Mouse (Mus musculus): Measurements from ENCODE around the gene Ssh1.

Gene Ssh1

DNA sequence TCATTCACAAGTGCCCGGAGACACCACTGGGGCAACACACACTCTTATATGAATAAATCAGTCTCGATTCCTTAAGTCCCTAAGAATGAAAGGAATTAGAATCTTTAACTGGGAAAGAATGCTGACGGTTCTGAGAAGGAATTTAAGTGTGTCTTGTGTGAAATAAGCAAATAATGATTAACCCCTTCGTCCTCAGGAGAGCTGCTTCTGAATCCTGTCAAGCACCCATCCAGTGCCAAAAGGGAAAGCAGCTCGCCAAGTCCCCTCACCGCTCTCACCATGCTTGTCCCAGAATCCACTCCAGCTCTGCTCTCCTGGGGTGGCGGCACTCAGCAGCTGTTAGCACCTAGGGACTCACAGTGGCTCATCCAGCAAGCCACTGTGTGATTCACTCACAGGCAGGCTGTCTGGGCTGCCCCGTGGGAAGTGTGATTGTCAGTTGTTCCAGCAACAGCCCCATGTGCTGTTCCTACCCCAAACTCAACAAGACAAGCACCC is 92.6 kb downstream of the Ssh1 start:
- in situ Hi-C loops (cut with MboI, MseI) = no loop called here

DNA sequence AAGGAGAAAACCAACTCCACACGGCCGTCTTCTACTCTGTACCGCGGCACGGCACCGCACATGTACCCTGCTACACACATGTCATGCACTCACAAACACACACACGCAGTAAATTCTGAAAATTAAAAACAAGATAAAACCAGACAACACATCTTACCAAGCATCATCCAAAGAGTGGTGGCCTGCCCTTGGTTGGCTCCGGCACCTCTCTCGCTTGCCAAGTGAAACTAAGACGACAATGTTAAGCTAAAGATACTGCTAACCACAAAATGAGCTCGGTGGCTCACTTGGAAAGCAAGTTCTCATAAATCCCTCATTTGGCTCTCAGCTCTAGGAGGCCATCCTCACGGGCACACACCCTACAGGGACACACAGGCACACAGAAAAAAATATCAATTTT is 94.2 kb downstream of the Ssh1 start:
- in situ Hi-C loops (cut with MboI, MseI) = no loop called here

DNA sequence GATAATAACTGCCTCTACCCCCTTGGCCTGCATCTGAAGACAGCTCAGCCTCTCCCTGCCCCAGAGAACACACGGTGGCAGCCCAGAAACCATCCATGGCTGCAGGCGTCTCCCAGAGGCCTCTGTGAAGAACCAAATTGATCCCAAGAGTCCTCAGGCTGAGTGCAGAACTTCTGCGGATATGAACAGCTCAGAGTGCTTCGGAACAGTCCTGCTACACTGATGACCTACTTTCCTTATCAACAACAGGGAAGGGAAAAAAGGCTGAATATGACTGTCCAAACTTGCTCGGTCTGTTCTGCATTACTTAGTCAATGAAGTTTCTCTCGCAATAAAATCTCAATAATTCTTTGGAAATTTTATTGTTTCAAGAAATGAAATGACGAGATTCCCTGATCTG is 101.7 kb downstream of the Ssh1 start:
- in situ Hi-C loops (cut with MboI, MseI) = no loop called here

DNA sequence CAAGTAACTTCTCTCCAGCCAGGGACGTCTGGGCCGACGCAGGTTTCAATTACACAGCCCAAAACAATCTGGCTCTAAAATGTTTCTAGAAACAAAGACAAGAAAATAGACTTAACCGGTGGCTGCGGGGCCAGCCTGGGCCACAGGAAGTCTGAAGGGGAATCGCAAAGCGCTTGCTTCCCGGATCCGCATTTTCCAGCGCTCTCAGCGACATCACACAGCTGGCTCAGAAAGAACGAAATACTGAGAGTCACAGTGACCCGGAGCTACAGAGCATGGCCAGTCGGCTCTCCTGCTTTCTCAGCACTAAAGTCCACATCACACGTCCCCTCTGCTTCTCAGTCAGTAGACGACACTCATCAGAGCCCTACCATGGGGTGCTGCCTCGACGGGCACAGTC is 102.8 kb downstream of the Ssh1 start:
- in situ Hi-C loops (cut with MboI, MseI) = no loop called here

DNA sequence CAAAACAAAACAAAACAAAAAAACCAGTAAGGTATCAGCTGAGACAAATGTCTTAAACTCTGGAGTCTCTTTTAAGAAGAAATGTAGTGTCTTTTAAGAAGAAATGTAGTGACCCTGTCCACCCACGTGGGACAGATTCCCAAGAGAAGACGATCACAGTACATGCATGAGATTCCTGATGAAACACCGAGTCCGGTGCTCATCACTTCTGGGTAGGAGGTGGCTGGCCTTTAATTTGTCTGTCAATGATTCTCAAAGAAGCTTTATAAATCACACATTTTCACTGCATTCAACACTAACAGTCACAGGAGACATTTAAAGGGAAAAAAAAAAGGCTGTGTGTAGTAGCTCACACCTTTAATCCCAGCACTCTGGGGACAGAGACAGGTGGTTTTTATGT is 103.8 kb downstream of the Ssh1 start:
- in situ Hi-C loops (cut with MboI, MseI) = no loop called here

DNA sequence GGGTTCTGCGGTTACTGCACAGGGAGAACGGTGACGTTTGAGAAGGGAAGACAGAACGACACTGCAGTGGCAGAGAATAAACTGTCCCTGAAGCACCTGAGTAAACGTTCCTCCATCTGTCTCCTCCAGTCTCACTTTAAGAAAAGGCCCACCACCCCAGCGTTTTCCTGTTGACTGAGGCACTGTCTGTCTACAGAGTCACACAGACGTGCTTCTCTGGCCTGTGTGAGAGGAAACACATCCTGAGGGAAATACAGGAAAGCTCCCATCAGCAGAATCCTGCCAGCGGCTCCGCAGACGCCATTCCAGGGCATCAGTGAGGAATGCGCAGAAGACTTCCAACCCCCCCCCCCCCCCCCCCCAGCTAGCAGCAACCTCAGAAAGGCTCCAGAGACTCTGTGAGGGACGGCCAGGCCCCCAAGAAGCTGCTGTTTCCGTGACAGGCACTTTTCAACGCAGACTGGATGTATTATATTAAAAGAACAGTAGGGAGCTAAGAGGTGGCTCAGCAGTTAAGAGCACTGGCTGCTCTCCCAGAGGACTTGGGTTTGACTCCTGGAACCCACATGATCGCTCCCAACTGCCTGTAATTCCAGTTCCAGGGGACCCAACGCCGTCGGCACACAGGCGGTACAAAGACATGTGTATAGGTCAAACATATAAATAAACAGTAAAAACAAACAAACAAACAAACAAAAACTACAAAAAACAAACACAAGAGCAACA is 104.3 kb downstream of the Ssh1 start:
- in situ Hi-C loops (cut with MboI, MseI) = no loop called here

DNA sequence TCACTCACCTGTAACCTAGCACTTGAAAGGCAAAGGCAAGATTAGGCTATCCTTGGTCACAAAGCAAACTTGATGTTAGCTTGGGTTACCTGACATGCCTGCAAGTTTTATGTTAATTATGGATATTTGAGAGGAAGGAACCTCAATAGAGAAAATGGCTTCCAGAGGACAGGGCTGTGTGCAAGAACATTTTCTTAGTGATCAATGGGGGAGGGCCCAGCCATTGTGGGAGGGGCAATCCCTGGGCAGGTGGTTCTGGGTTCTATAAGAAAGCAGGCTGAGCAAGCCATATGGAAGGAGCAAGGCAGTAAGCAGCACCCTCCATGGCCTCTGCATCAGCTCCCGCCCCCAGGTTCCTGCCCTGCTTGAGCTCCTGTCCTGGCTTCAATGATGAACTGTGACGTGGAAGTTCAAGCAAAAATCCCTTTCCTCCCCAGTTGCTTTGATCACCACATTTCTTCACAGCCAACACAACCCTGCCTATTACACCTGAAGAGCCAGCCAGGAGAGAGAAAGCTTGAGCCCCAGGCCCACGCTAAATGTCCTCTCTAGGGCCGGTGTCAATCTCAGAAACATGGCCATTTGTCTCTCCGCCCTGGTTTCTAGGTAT is 105.4 kb downstream of the Ssh1 start:
- in situ Hi-C loops (cut with MboI, MseI) = no loop called here

DNA sequence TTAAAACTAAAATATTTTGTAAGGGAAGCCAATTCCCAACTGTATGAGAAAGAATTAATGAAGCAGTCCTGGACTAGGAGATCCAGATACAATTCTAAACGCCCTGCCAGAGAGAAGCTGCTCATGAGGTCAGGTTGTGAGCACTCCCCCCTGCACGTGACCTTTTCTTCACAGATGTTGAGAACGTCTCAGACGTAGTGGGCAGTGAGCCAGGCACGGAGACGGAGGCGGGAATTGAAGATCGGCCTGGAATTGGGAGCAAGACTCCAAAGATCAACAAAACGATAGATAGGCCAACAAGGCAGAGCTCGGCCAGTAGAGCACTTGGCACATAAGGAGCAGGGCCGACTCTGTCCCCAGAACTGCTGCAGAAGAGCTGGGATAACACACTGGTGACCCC is 106.6 kb downstream of the Ssh1 start:
- in situ Hi-C loops (cut with MboI, MseI) = no loop called here
